Mouse (Mus musculus) intestine, embryonic 16.5 days (tissue): ENCODE measurements around the gene Usp8. TPM values are rescaled to one million over a fixed set of nuclear protein-coding genes. Genes with fewer than 3 reads are reported as not detected.

Experiments
- ATAC-seq: fragments of 200-750 bp; cut with Nextera tagmentation; 2 replicates; pipeline ENCODE4 v1.8.0; 2017; ENCODE audit warnings: moderate TSS enrichment, moderate library complexity
- H3K27ac ChIP-seq: fragments of 300-500 bp; sonication (generic); 2 replicates; pipeline ENCODE4 v1.5.1; 2014; ENCODE audit warnings: mild to moderate bottlenecking, low read length
- H3K27me3 ChIP-seq: fragments of 300-500 bp; sonication (generic); replicated peaks from 2 replicates; pipeline ENCODE4 v1.6.1; 2014; ENCODE audit warnings: low read length, control low read depth, mixed read lengths; ENCODE audit not compliant: control insufficient read depth, insufficient read depth
- H3K36me3 ChIP-seq: fragments of 300-500 bp; sonication (generic); 2 replicates; pipeline ENCODE4 v1.6.1; 2014; ENCODE audit warnings: low read length, control low read depth; ENCODE audit not compliant: control insufficient read depth, insufficient read depth
- H3K4me1 ChIP-seq: fragments of 300-500 bp; sonication (generic); 2 replicates; pipeline ENCODE4 v1.6.1; 2014; ENCODE audit warnings: low read length, control low read depth, mixed read lengths; ENCODE audit not compliant: control insufficient read depth, insufficient read depth
- H3K4me2 ChIP-seq: fragments of 300-500 bp; sonication (generic); 2 replicates; pipeline ENCODE4 v1.6.1; 2014; ENCODE audit warnings: low read depth, low read length, control low read depth
- H3K4me3 ChIP-seq: fragments of 300-500 bp; sonication (generic); 2 replicates; pipeline ENCODE4 v1.5.1; 2014; ENCODE audit warnings: mild to moderate bottlenecking, low read length
- H3K9ac ChIP-seq: fragments of 300-500 bp; sonication (generic); 2 replicates; pipeline ENCODE4 v1.6.1; 2014; ENCODE audit warnings: low read depth, low read length
- H3K9me3 ChIP-seq: fragments of 300-500 bp; sonication (generic); 2 replicates; pipeline ENCODE4 v1.6.1; 2016; ENCODE audit warnings: low read length, control low read depth; ENCODE audit not compliant: control insufficient read depth
- whole genome bisulfite sequencing: fragments of 180-500 bp; shearing (Covaris S2); extraction: QIAGEN DNeasy Blood & Tissue Kit; methylation state at CpG from one replicate; pipeline ENCODE4 v1.1.7; 2014; 5-methylcytosine and 5-hydroxymethylcytosine counted together
- polyA plus RNA-seq: library from polyadenylated mRNA; unstranded; fragments of >200 nt; fragmentation: Nextera tagmentation; extraction: Ambion mirVana; gene quantifications from 2 replicates; pipeline ENCODE4 v1.2.1, GENCODE M21; 2015

The Usp8 gene
- polyA plus RNA-seq, 1 experiment from 2014 or later, result 33.6 TPM

- no peaks in the 10 kb centered on the region for H3K9me3 ChIP-seq
- ATAC-seq, result no peak
- no peaks in the 10 kb centered on the region for H3K4me1 ChIP-seq
- no peaks in the 10 kb centered on the region for H3K27me3 ChIP-seq
- no peak overlapping the region for H3K27ac ChIP-seq
- H3K4me3 ChIP-seq, result no peak overlapping the region
- WGBS, result 71% methylated on average over 19 of the region's 19 CpGs
- no peak overlapping the region for H3K4me2 ChIP-seq
- H3K36me3 ChIP-seq, result no peaks in the 10 kb centered on the region
- H3K9ac ChIP-seq, result no peak overlapping the region
Measured at GRCm38 (mm10) chr2:126769431-126770181, 62.5 kb downstream of the Usp8 start.

GRCm38 (mm10) chr2:126772217-126772616 is 65.1 kb downstream of the Usp8 start:
- 91% methylated on average over 5 of the region's 5 CpGs for WGBS
- no peaks in the 10 kb centered on the region for H3K36me3 ChIP-seq
- no peak overlapping the region for H3K4me2 ChIP-seq
- no peaks in the 10 kb centered on the region for H3K9me3 ChIP-seq
- no peaks in the 10 kb centered on the region for H3K27me3 ChIP-seq
- no peak for ATAC-seq
- H3K4me1 ChIP-seq, result no peaks in the 10 kb centered on the region
- no peak overlapping the region for H3K4me3 ChIP-seq
- H3K9ac ChIP-seq, result no peak overlapping the region
- no peak overlapping the region for H3K27ac ChIP-seq

GRCm38 (mm10) chr2:126775951-126776350 is 68.8 kb downstream of the Usp8 start:
- no peaks in the 10 kb centered on the region for H3K36me3 ChIP-seq
- WGBS, result 58% methylated on average over 4 of the region's 4 CpGs
- no peak for ATAC-seq
- H3K9ac ChIP-seq, result no peak overlapping the region
- no peak overlapping the region for H3K27ac ChIP-seq
- no peaks in the 10 kb centered on the region for H3K4me1 ChIP-seq
- no peak overlapping the region for H3K4me3 ChIP-seq
- H3K4me2 ChIP-seq, result no peak overlapping the region
- H3K9me3 ChIP-seq, result no peaks in the 10 kb centered on the region
- no peaks in the 10 kb centered on the region for H3K27me3 ChIP-seq

- ATAC-seq, result no peak
- Histone ChIP-seq H3K4me3 (no peak overlapping the region), H3K9ac (no peak overlapping the region), H3K36me3 (no peaks in the 10 kb centered on the region), H3K4me1 (no peaks in the 10 kb centered on the region), H3K4me2 (no peak overlapping the region), H3K9me3 (no peaks in the 10 kb centered on the region), H3K27ac (no peak overlapping the region), H3K27me3 (no peaks in the 10 kb centered on the region)
- 48% methylated on average over 1 of the region's 1 CpGs for WGBS
Measured at GRCm38 (mm10) chr2:126776416-126776815, 69.3 kb downstream of the Usp8 start.

- Histone ChIP-seq H3K27ac (no peak overlapping the region), H3K9me3 (no peaks in the 10 kb centered on the region), H3K27me3 (no peaks in the 10 kb centered on the region), H3K36me3 (no peaks in the 10 kb centered on the region), H3K4me2 (no peak overlapping the region), H3K4me1 (no peaks in the 10 kb centered on the region), H3K4me3 (no peak overlapping the region), H3K9ac (no peak overlapping the region)
- no peak for ATAC-seq
- 85% methylated on average over 4 of the region's 4 CpGs for WGBS
Measured at GRCm38 (mm10) chr2:126778806-126779205, 71.7 kb downstream of the Usp8 start.

GRCm38 (mm10) chr2:126780286-126780685 is 73.2 kb downstream of the Usp8 start:
- WGBS, result 94% methylated on average over 10 of the region's 10 CpGs

GRCm38 (mm10) chr2:126781478-126781877 is 74.3 kb downstream of the Usp8 start:
- Histone ChIP-seq H3K4me1 (no peaks in the 10 kb centered on the region), H3K27ac (no peak overlapping the region), H3K4me3 (no peak overlapping the region), H3K27me3 (no peaks in the 10 kb centered on the region), H3K36me3 (no peaks in the 10 kb centered on the region), H3K9ac (no peak overlapping the region), H3K4me2 (no peak overlapping the region), H3K9me3 (no peaks in the 10 kb centered on the region)
- 87% methylated on average over 1 of the region's 1 CpGs for WGBS
- ATAC-seq, result no peak

More at GRCm38 (mm10) chr2:126780286-126780685, 73.2 kb downstream of the Usp8 start:
- Histone ChIP-seq H3K9me3 (no peaks in the 10 kb centered on the region), H3K9ac (no peak overlapping the region), H3K4me1 (no peaks in the 10 kb centered on the region), H3K36me3 (no peaks in the 10 kb centered on the region), H3K27ac (no peak overlapping the region), H3K27me3 (no peaks in the 10 kb centered on the region), H3K4me2 (no peak overlapping the region), H3K4me3 (no peak overlapping the region)
- ATAC-seq, result no peak

GRCm38 (mm10) chr2:126782433-126782832 is 75.3 kb downstream of the Usp8 start:
- Histone ChIP-seq H3K36me3 (no peaks in the 10 kb centered on the region), H3K4me2 (no peak overlapping the region), H3K9me3 (no peaks in the 10 kb centered on the region), H3K9ac (no peak overlapping the region), H3K27me3 (no peaks in the 10 kb centered on the region), H3K4me3 (no peak overlapping the region), H3K4me1 (peaks cover 2% of the 10 kb centered on the region), H3K27ac (no peak overlapping the region)
- WGBS, result 66% methylated on average over 3 of the region's 3 CpGs
- 0 out of 2 replicates have a peak, but pooled peaks have one; percentile 37 for ATAC-seq

GRCm38 (mm10) chr2:126783370-126783769 is 76.2 kb downstream of the Usp8 start, which contains the start of gene Usp50:
Gene Usp50, minus strand, starts transcription at chr2:126783470.
- Histone ChIP-seq H3K4me3 (no peak within 1 kb of the TSS), H3K4me1 (peaks cover 11% of the 10 kb centered on the region), H3K4me2 (no peak within 1 kb of the TSS), H3K9me3 (no peaks in the 10 kb centered on the region), H3K27me3 (no peaks in the 10 kb centered on the region), H3K27ac (no peak within 1 kb of the TSS), H3K9ac (no peak within 1 kb of the TSS), H3K36me3 (no peaks in the 10 kb centered on the region)
- WGBS, result 64% methylated on average over 4 of the region's 4 CpGs
- no peak for ATAC-seq
